Mouse (Mus musculus) liver, embryonic 15.5 days (tissue): Measurements from ENCODE around the gene 1700069L16Rik. TPM values are rescaled to one million over a fixed set of nuclear protein-coding genes. Genes with fewer than 3 reads are reported as not detected.
A peak's percentile ranks its signal among the peaks of the same experiment; 100 is the strongest.

ENCODE experiments used
- ATAC-seq: fragments of 200-750 bp; cut with Nextera tagmentation; 2 replicates; pipeline ENCODE4 v1.8.0; 2017; ENCODE audit warnings: moderate number of reproducible peaks, mild to moderate bottlenecking, moderate library complexity; ENCODE audit not compliant: insufficient read depth
- H3K27ac ChIP-seq: fragments of 300-500 bp; sonication (generic); replicated peaks from 2 replicates; pipeline ENCODE4 v1.5.1; 2015; ENCODE audit warnings: mild to moderate bottlenecking, inconsistent platforms
- H3K27me3 ChIP-seq: fragments of 300-500 bp; sonication (generic); 2 replicates; pipeline ENCODE4 v1.6.1; 2015; ENCODE audit warnings: mild to moderate bottlenecking, inconsistent platforms
- H3K36me3 ChIP-seq: fragments of 300-500 bp; sonication (generic); replicated peaks from 2 replicates; pipeline ENCODE4 v1.6.1; 2015; ENCODE audit warnings: moderate library complexity, mild to moderate bottlenecking, inconsistent platforms
- H3K4me1 ChIP-seq: fragments of 300-500 bp; sonication (generic); replicated peaks from 2 replicates; pipeline ENCODE4 v1.6.1; 2015; ENCODE audit warnings: inconsistent platforms
- H3K4me2 ChIP-seq: fragments of 300-500 bp; sonication (generic); 2 replicates; pipeline ENCODE4 v1.6.1; 2015; ENCODE audit warnings: moderate library complexity, mild to moderate bottlenecking, inconsistent platforms
- H3K4me3 ChIP-seq: fragments of 300-500 bp; sonication (generic); replicated peaks from 2 replicates; pipeline ENCODE4 v1.5.1; 2015; ENCODE audit warnings: mild to moderate bottlenecking, inconsistent platforms
- H3K9ac ChIP-seq: fragments of 300-500 bp; sonication (generic); 2 replicates; pipeline ENCODE4 v1.6.1; 2015; ENCODE audit warnings: moderate library complexity, mild to moderate bottlenecking, inconsistent platforms
- H3K9me3 ChIP-seq: fragments of 300-500 bp; sonication (generic); replicated peaks from 2 replicates; pipeline ENCODE4 v1.6.1; 2016; ENCODE audit warnings: inconsistent platforms
- WGBS: fragments of 180-500 bp; shearing (Covaris S2); methylation state at CpG from one replicate; pipeline ENCODE4 v1.1.7; 2015; ENCODE audit warnings: mixed read lengths; ENCODE audit not compliant: insufficient replicate concordance; 5-methylcytosine and 5-hydroxymethylcytosine counted together
- polyA plus RNA-seq: library from polyadenylated mRNA; unstranded; fragments of >200 nt; fragmentation: Nextera tagmentation; extraction: Ambion mirVana; gene quantifications from 2 replicates; pipeline ENCODE4 v1.2.1, GENCODE M21; 2015

1700069L16Rik gene
- polyA plus RNA-seq, 1 experiment from 2014 or later = not detected

GRCm38 (mm10) chr5:113751521-113752157, 27.1 kb upstream of the 1700069L16Rik start:
- ATAC-seq = no peak
- Histone ChIP-seq H3K27ac (no peak overlapping the region), H3K36me3 (peaks cover 100% of the 10 kb centered on the region), H3K4me1 (no peaks in the 10 kb centered on the region), H3K4me3 (no peak overlapping the region), H3K4me2 (no peak overlapping the region), H3K9ac (no peak overlapping the region), H3K9me3 (no peaks in the 10 kb centered on the region), H3K27me3 (no peaks in the 10 kb centered on the region)
- WGBS = 81% methylated on average over 9 of the region's 9 CpGs

- Histone ChIP-seq H3K27me3 (no peaks in the 10 kb centered on the region), H3K27ac (no peak overlapping the region), H3K36me3 (peaks cover 100% of the 10 kb centered on the region), H3K4me3 (no peak overlapping the region), H3K9me3 (no peaks in the 10 kb centered on the region), H3K9ac (no peak overlapping the region), H3K4me2 (no peak overlapping the region), H3K4me1 (no peaks in the 10 kb centered on the region)
- 84% methylated on average over 13 of the region's 13 CpGs for WGBS
- ATAC-seq = no peak
Observed at GRCm38 (mm10) chr5:113748556-113749331, 24.2 kb upstream of the 1700069L16Rik start.

DNA sequence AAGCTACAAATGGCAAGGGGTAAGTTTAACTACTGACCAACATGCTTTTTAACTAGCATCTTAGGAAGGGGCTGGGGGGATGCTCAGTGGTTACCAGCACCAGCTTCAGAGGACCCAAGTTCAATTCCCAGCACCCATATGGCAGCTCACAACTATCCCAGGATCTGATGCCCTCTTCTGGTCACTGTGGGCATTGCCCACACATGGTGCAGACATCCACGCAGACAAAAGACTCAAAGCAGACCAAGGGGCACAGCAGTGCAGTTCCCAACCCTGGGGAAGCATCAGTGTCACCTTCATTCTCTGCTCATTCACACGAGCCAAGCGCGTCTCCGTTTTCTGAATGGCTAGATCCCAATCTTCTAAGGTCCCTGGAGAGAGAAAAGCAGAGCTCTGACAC, 23.1 kb upstream of the 1700069L16Rik start:
- H3K36me3 ChIP-seq = peaks cover 100% of the 10 kb centered on the region
- no peaks in the 10 kb centered on the region for H3K4me1 ChIP-seq
- H3K27ac ChIP-seq = no peak overlapping the region
- no peak for ATAC-seq
- no peaks in the 10 kb centered on the region for H3K9me3 ChIP-seq
- no peak overlapping the region for H3K9ac ChIP-seq
- WGBS = 89% methylated on average over 5 of the region's 5 CpGs
- no peaks in the 10 kb centered on the region for H3K27me3 ChIP-seq
- H3K4me2 ChIP-seq = no peak overlapping the region
- H3K4me3 ChIP-seq = no peak overlapping the region

DNA sequence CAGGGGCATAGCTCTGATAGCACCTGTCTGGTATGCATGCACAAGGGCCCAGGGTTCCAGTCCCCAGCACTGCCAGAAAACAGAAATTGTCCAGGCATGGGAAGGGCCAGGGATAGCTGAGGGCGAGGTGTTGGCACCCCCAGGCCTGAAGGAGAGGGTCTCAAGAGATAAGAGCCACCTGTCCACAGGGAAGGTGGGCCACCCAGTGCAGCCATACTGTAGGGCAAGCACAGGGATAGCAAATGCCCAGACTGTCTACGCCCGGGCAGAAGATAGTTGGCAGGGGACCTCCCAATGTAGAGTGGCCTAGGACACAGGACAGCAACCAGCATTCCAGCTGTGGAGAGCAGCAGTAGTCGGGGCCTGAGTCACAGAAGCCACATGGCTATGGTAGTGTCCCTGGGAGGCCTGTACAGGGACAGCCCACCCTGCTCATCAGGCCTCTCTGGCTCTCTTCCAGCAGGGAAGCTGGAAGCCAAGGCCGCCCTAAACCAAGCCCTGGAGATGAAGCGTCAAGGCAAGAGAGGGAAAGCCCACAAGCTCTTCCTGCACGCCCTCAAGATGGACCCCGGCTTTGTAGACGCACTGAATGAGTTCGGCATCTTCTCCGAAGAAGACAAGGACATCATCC, 13.2 kb upstream of the 1700069L16Rik start:
- Histone ChIP-seq H3K9me3 (no peaks in the 10 kb centered on the region), H3K36me3 (peaks cover 50% of the 10 kb centered on the region), H3K4me1 (peaks cover 25% of the 10 kb centered on the region), H3K27me3 (no peaks in the 10 kb centered on the region), H3K4me3 (no peak overlapping the region), H3K27ac (no peak overlapping the region), H3K9ac (no peak overlapping the region), H3K4me2 (no peak overlapping the region; the same call in 1 of the 2 replicates)
- ATAC-seq = no peak
- WGBS = 80% methylated on average over 11 of the region's 11 CpGs

DNA sequence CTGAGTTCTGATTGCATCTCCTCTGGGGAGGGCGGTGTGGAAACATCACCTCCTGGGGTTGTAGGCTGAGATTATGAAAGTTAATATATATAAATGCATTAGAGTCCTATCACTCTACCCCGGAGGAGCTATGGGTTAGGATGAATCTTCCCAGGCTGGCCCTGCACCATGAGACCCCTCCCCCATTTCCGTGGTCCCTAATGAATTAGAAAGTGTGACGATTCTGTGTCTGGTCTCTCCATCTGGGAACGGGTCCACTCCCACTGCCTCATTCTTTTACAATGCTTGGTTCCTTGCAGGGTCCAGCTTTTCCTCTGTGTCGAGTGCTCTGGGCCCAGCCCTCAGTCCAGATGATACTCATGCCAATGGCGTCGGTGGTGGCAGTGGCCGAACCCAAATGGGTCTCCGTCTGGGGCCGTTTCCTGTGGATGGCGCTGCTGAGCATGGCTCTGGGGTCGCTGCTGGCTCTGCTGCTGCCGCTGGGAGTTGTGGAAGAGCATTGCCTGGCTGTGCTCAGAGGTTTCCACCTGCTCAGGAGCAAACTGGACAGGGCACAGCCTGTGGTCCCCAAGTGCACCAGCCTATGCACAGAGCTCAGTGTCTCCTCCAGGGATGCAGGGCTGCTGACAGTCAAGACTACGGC, 12.1 kb upstream of the 1700069L16Rik start:
- Histone ChIP-seq H3K4me3 (peak overlapping the region; percentile 77), H3K4me1 (peaks cover 25% of the 10 kb centered on the region), H3K9ac (peak overlapping the region; percentile 65), H3K27ac (peak overlapping the region; percentile 94), H3K27me3 (no peaks in the 10 kb centered on the region), H3K9me3 (no peaks in the 10 kb centered on the region), H3K4me2 (peak overlapping the region; percentile 90), H3K36me3 (peaks cover 39% of the 10 kb centered on the region)
- WGBS = 44% methylated on average over 15 of the region's 15 CpGs
- no peak for ATAC-seq

GRCm38 (mm10) chr5:113736113-113736502, 11.5 kb upstream of the 1700069L16Rik start:
- ATAC-seq = no peak
- WGBS = under 1% methylated on average over 10 of the region's 10 CpGs

GRCm38 (mm10) chr5:113735345-113736112, 11.0 kb upstream of the 1700069L16Rik start, which contains the start of gene Ficd:
Gene Ficd (plus strand): TSS chr5:113735803.
- peaks cover 28% of the 10 kb centered on the region for H3K36me3 ChIP-seq
- peak within 1 kb of the TSS; percentile 77 for H3K4me3 ChIP-seq
- no peaks in the 10 kb centered on the region for H3K27me3 ChIP-seq
- WGBS = 1% methylated on average over 71 of the region's 71 CpGs
- peaks cover 25% of the 10 kb centered on the region for H3K4me1 ChIP-seq
- peak; percentile 97 for ATAC-seq
- peak within 1 kb of the TSS; percentile 90 for H3K4me2 ChIP-seq
- H3K9me3 ChIP-seq = no peaks in the 10 kb centered on the region
- H3K27ac ChIP-seq = peak within 1 kb of the TSS; percentile 94
- H3K9ac ChIP-seq = peak within 1 kb of the TSS; percentile 69

More at GRCm38 (mm10) chr5:113736113-113736502, 11.5 kb upstream of the 1700069L16Rik start:
- peak overlapping the region; percentile 77 for H3K4me3 ChIP-seq
- peaks cover 34% of the 10 kb centered on the region for H3K36me3 ChIP-seq
- H3K9me3 ChIP-seq = no peaks in the 10 kb centered on the region
- H3K27me3 ChIP-seq = no peaks in the 10 kb centered on the region
- H3K4me1 ChIP-seq = peaks cover 25% of the 10 kb centered on the region
- peak overlapping the region; percentile 94 for H3K27ac ChIP-seq
- peak overlapping the region; percentile 90 for H3K4me2 ChIP-seq
- peak overlapping the region; percentile 65 for H3K9ac ChIP-seq

DNA sequence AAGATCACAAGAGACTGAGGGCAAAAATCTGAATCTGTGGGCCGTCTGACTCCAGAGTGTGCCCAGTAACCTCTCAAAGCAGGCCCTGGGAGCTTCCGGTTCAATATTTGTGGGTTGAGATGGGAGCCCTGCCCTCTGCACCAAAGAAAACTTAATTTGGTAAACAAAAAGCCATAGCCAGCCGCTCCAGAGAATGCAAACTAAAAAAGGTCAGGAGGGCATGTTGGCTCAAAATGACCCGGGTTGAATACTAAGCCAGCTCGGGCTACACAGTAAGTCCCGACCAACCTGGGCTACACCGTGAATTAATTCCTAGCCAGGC, 10.4 kb upstream of the 1700069L16Rik start:
- H3K27me3 ChIP-seq = no peaks in the 10 kb centered on the region
- H3K4me2 ChIP-seq = peak overlapping the region; percentile 90
- peaks cover 25% of the 10 kb centered on the region for H3K4me1 ChIP-seq
- peak overlapping the region; percentile 77 for H3K4me3 ChIP-seq
- peak overlapping the region; percentile 69 for H3K9ac ChIP-seq
- peak overlapping the region; percentile 88 for H3K27ac ChIP-seq
- WGBS = 26% methylated on average over 7 of the region's 7 CpGs
- ATAC-seq = peak; percentile 43
- no peaks in the 10 kb centered on the region for H3K9me3 ChIP-seq
- peaks cover 23% of the 10 kb centered on the region for H3K36me3 ChIP-seq

DNA sequence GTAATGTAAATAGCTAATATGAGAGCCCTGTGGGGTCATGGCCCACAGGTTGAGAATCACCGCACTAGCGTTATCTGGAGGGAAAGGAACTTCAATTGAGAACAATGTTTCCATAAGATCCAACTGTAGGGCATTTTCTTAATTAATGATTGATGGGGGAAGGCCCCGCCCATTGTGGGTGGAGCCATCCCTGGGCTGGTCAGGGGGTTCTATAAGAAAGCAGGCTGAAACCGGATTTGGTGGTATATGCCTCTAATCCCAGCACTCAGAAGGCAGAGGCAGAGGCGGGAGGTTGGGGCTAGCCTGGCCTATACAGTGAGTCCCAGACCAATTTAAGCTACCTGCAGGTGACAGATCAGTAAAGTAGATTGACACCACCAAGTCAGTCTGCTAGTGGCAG, 9.8 kb upstream of the 1700069L16Rik start:
- peaks cover 25% of the 10 kb centered on the region for H3K4me1 ChIP-seq
- WGBS = 67% methylated on average over 5 of the region's 5 CpGs
- peak overlapping the region; percentile 88 for H3K27ac ChIP-seq
- peaks cover 17% of the 10 kb centered on the region for H3K36me3 ChIP-seq
- H3K27me3 ChIP-seq = no peaks in the 10 kb centered on the region
- no peak overlapping the region for H3K9ac ChIP-seq
- peak overlapping the region; percentile 90 for H3K4me2 ChIP-seq
- H3K4me3 ChIP-seq = no peak overlapping the region
- no peak for ATAC-seq
- no peaks in the 10 kb centered on the region for H3K9me3 ChIP-seq

DNA sequence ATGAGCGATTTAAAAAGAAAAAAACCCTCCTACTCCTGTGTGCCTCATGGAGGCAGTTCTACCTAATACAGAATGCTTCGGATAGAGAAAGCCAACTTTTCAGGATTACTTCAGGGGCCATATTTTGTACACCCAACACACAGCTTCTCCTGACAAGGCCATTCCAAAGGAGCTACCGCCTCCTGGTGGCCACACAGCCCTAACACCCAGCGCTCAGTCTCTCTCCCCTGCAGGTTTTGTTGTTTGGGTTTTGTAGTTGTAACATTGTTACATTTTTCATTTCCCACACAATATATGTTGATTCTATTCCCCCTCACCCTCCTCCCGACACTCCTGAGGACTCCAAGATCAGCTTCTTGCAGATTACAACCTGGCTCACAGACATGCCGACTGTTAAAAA, 7.6 kb upstream of the 1700069L16Rik start:
- no peaks in the 10 kb centered on the region for H3K27me3 ChIP-seq
- WGBS = 22% methylated on average over 6 of the region's 6 CpGs
- H3K4me2 ChIP-seq = no peak overlapping the region

More for the DNA sequence above, 7.6 kb upstream of the 1700069L16Rik start:
- no peaks in the 10 kb centered on the region for H3K36me3 ChIP-seq
- no peak overlapping the region for H3K4me3 ChIP-seq
- peaks cover 22% of the 10 kb centered on the region for H3K4me1 ChIP-seq
- ATAC-seq = no peak
- H3K9ac ChIP-seq = no peak overlapping the region
- H3K27ac ChIP-seq = no peak overlapping the region
- H3K9me3 ChIP-seq = no peaks in the 10 kb centered on the region
